Mouse (Mus musculus) WW6 (cell line): ENCODE data around the gene Nup160.

ENCODE experiments used
- DNase-seq: peaks from one replicate; pipeline ENCODE4 v3.0.0-alpha.2; 2013; ENCODE audit warnings: low read depth, low spot score

Gene Nup160

GRCm38 (mm10) chr2:90661426-90661825, 15.6 kb upstream of the Nup160 start:
- no peak for DNase-seq

- no peak for DNase-seq
These were observed 10.2 kb upstream of the Nup160 start for GRCm38 (mm10) chr2:90666591-90667387.

- DNase-seq, result no peak
These were observed 9.4 kb upstream of the Nup160 start for GRCm38 (mm10) chr2:90667388-90668265.

- no peak for DNase-seq
These were observed 6.7 kb upstream of the Nup160 start for GRCm38 (mm10) chr2:90670343-90670742.

- no peak for DNase-seq
These were observed 3.7 kb upstream of the Nup160 start for GRCm38 (mm10) chr2:90673339-90673738.

GRCm38 (mm10) chr2:90674555-90674954, 2.5 kb upstream of the Nup160 start:
- DNase-seq, result no peak

- DNase-seq, result no peak
These were observed 1.5 kb upstream of the Nup160 start for GRCm38 (mm10) chr2:90675488-90675887.

GRCm38 (mm10) chr2:90678256-90679060, 1.4 kb downstream of the Nup160 start:
- no peak for DNase-seq

- DNase-seq, result peak; percentile 89
These were observed 2.2 kb downstream of the Nup160 start for GRCm38 (mm10) chr2:90679061-90679810.

- no peak for DNase-seq
These were observed 23.9 kb downstream of the Nup160 start for GRCm38 (mm10) chr2:90700943-90701342.

- DNase-seq, result no peak
These were observed 31.5 kb downstream of the Nup160 start for GRCm38 (mm10) chr2:90708548-90708947.

- no peak for DNase-seq
These were observed 38.6 kb downstream of the Nup160 start for GRCm38 (mm10) chr2:90715555-90716092.

GRCm38 (mm10) chr2:90717366-90717765, 40.4 kb downstream of the Nup160 start:
- DNase-seq, result no peak

- no peak for DNase-seq
These were observed 40.9 kb downstream of the Nup160 start for GRCm38 (mm10) chr2:90717948-90718347.

GRCm38 (mm10) chr2:90726818-90727217, 49.8 kb downstream of the Nup160 start:
- DNase-seq, result no peak

GRCm38 (mm10) chr2:90735326-90735725, 58.3 kb downstream of the Nup160 start:
- DNase-seq, result no peak

- no peak for DNase-seq
These were observed 61.8 kb downstream of the Nup160 start for GRCm38 (mm10) chr2:90738801-90739200.

GRCm38 (mm10) chr2:90739327-90739726, 62.3 kb downstream of the Nup160 start:
- no peak for DNase-seq

- DNase-seq, result no peak
These were observed 62.9 kb downstream of the Nup160 start for GRCm38 (mm10) chr2:90739921-90740320.

GRCm38 (mm10) chr2:90744285-90745052, 67.5 kb downstream of the Nup160 start:
- no peak for DNase-seq
